Mouse (Mus musculus): ENCODE results near the gene G6pc3.

DNA sequence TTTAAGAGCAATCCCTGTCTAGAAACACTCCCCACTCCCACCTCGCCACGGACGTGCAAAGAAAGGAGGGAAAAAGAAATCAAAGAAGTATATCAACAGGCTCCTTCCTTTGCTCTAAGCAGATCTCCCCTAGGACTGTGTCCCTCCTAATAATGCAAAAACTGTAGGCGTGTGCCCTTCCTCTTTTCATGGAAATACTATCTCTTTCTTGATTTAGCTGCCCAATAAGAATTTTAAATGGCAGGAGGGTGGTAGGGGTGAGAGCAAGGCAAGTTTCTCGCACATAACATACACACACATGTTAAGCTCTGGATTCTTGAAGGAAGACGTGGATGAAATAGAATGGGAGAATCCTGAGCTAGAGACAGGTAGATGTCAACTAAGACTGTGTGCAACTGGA lies 440 bp upstream of the G6pc3 start:
- TF ChIP-seq GABPA (IDR thresholded peaks at IDR 0.05; ENCODE audit: insufficient replicate concordance, low read depth, low read length) (no peak), NELFE (IDR thresholded peaks at IDR 0.05; ENCODE audit: low read depth, low read length) (no peak)

All from CH12.LX (cell line).